Mouse (Mus musculus) C2C12 (cell line): ENCODE measurements around the gene Tbx1. TPM values are rescaled to one million over a fixed set of nuclear protein-coding genes. Genes with fewer than 3 reads are reported as not detected.

Experiments used
- H3K27me3 ChIP-seq: one replicate; pipeline ENCODE4 v1.6.1; 2011; ENCODE audit not compliant: control insufficient read depth, insufficient read depth, insufficient read length
- H3K36me3 ChIP-seq: one replicate; pipeline ENCODE4 v1.6.1; 2011; ENCODE audit not compliant: control insufficient read depth, insufficient read depth
- H3K4me3 ChIP-seq: one replicate; pipeline ENCODE4 v1.5.1; 2011; ENCODE audit warnings: mild to moderate bottlenecking, control low read depth; ENCODE audit not compliant: poor library complexity, insufficient read depth, severe bottlenecking
- H3K79me2 ChIP-seq: one replicate; pipeline ENCODE4 v1.6.1; 2011; ENCODE audit not compliant: control insufficient read depth, insufficient read depth
- H3K79me3 ChIP-seq: one replicate; pipeline ENCODE4 v1.6.1; 2011; ENCODE audit warnings: low read depth, control low read depth
- H3ac ChIP-seq: one replicate; pipeline ENCODE3; 2011; ENCODE audit warnings: low read depth; ENCODE audit not compliant: control insufficient read depth, insufficient read length
- CEBPB ChIP-seq: IDR thresholded peaks from one replicate; pipeline ENCODE4 v1.6.1; 2011; ENCODE audit warnings: low read depth, mild to moderate bottlenecking, control low read depth, moderate library complexity
- CTCF ChIP-seq: IDR thresholded peaks from one replicate; pipeline ENCODE4 v1.5.1; 2011; ENCODE audit not compliant: control insufficient read depth, insufficient read depth, insufficient read length
- FOSL1 ChIP-seq: IDR thresholded peaks from one replicate; pipeline ENCODE4 v1.8.0; 2011; ENCODE audit warnings: mild to moderate bottlenecking, low read length; ENCODE audit not compliant: poor library complexity, insufficient read depth, severe bottlenecking
- MAX ChIP-seq: IDR thresholded peaks from one replicate; pipeline ENCODE4 v1.6.1; 2011; ENCODE audit warnings: mild to moderate bottlenecking, control low read depth
- MYOD1 ChIP-seq: IDR thresholded peaks from one replicate; pipeline ENCODE4 v1.6.1; 2011; ENCODE audit warnings: low read depth; ENCODE audit not compliant: control insufficient read depth, insufficient read length
- MYOG ChIP-seq: IDR thresholded peaks from one replicate; pipeline ENCODE4 v1.6.1; 2011; ENCODE audit not compliant: control insufficient read depth, insufficient read length; ENCODE audit errors: extremely low read depth
- USF1 ChIP-seq: IDR thresholded peaks from one replicate; pipeline ENCODE4 v1.6.1; 2011; ENCODE audit warnings: low read depth, mild to moderate bottlenecking, control low read depth, moderate library complexity
- polyA plus RNA-seq: library from polyadenylated mRNA; unstranded; fragments of >200 nt; fragmentation: generic; extraction: Trizol; gene quantifications from one replicate; pipeline ENCODE4 v1.2.1, GENCODE M21; 2012; ENCODE audit warnings: missing spikeins

Gene Tbx1
- polyA plus RNA-seq, 1 experiment: 12.1 TPM

GRCm38 (mm10) chr16:18598006-18598405 lies 7.5 kb upstream of the Tbx1 start:
- H3K79me3 ChIP-seq: no peaks in the 10 kb centered on the region
- no peaks in the 10 kb centered on the region for H3K27me3 ChIP-seq
- no peak for TF ChIP-seq MAX
- TF ChIP-seq CTCF: no peak
- no peak for TF ChIP-seq USF1
- no peak for TF ChIP-seq MYOD1
- TF ChIP-seq MYOG: no peak
- TF ChIP-seq FOSL1: no peak
- TF ChIP-seq CEBPB: no peak
- no peak overlapping the region for H3ac ChIP-seq
- H3K4me3 ChIP-seq: no peak overlapping the region
- H3K79me2 ChIP-seq: no peaks in the 10 kb centered on the region
- H3K36me3 ChIP-seq: no peaks in the 10 kb centered on the region

GRCm38 (mm10) chr16:18596255-18596654 lies 5.8 kb upstream of the Tbx1 start:
- no peaks in the 10 kb centered on the region for H3K79me3 ChIP-seq
- no peaks in the 10 kb centered on the region for H3K27me3 ChIP-seq
- no peak overlapping the region for H3K4me3 ChIP-seq
- no peak overlapping the region for H3ac ChIP-seq
- H3K79me2 ChIP-seq: no peaks in the 10 kb centered on the region
- no peak for TF ChIP-seq CTCF
- no peak for TF ChIP-seq CEBPB
- no peak for TF ChIP-seq USF1
- TF ChIP-seq MYOD1: no peak
- no peak for TF ChIP-seq FOSL1
- no peak for TF ChIP-seq MAX
- TF ChIP-seq MYOG: no peak
- no peaks in the 10 kb centered on the region for H3K36me3 ChIP-seq

- no peak for TF ChIP-seq CEBPB
- no peak for TF ChIP-seq MYOG
- TF ChIP-seq MYOD1: no peak
- no peak for TF ChIP-seq MAX
- TF ChIP-seq FOSL1: no peak
- TF ChIP-seq USF1: no peak
- no peak for TF ChIP-seq CTCF
- Histone ChIP-seq H3K79me3 (no peaks in the 10 kb centered on the region), H3K27me3 (no peaks in the 10 kb centered on the region), H3ac (no peak overlapping the region), H3K79me2 (no peaks in the 10 kb centered on the region), H3K4me3 (no peak overlapping the region), H3K36me3 (no peaks in the 10 kb centered on the region)
Observed at GRCm38 (mm10) chr16:18593930-18594329, 3.5 kb upstream of the Tbx1 start.

- Histone ChIP-seq H3K79me2 (no peaks in the 10 kb centered on the region), H3ac (no peak overlapping the region), H3K27me3 (no peaks in the 10 kb centered on the region), H3K4me3 (no peak overlapping the region), H3K79me3 (no peaks in the 10 kb centered on the region), H3K36me3 (no peaks in the 10 kb centered on the region)
- no peak for TF ChIP-seq CEBPB
- TF ChIP-seq MAX: no peak
- TF ChIP-seq FOSL1: no peak
- TF ChIP-seq USF1: no peak
- no peak for TF ChIP-seq MYOD1
- TF ChIP-seq CTCF: no peak
- TF ChIP-seq MYOG: no peak
Observed at GRCm38 (mm10) chr16:18591047-18592018, 862 bp upstream of the Tbx1 start.

GRCm38 (mm10) chr16:18589080-18589621 lies 1.3 kb downstream of the Tbx1 start:
- peaks cover 18% of the 10 kb centered on the region for H3K79me2 ChIP-seq
- H3ac ChIP-seq: no peak overlapping the region
- H3K27me3 ChIP-seq: no peaks in the 10 kb centered on the region
- peaks cover 2% of the 10 kb centered on the region for H3K79me3 ChIP-seq
- TF ChIP-seq FOSL1: no peak
- no peak for TF ChIP-seq MYOD1
- TF ChIP-seq CTCF: no peak
- no peak for TF ChIP-seq USF1
- TF ChIP-seq MAX: no peak
- TF ChIP-seq MYOG: no peak
- H3K36me3 ChIP-seq: no peaks in the 10 kb centered on the region
- no peak overlapping the region for H3K4me3 ChIP-seq
